Mouse (Mus musculus): Measurements from ENCODE around the gene Usf2.

DNA sequence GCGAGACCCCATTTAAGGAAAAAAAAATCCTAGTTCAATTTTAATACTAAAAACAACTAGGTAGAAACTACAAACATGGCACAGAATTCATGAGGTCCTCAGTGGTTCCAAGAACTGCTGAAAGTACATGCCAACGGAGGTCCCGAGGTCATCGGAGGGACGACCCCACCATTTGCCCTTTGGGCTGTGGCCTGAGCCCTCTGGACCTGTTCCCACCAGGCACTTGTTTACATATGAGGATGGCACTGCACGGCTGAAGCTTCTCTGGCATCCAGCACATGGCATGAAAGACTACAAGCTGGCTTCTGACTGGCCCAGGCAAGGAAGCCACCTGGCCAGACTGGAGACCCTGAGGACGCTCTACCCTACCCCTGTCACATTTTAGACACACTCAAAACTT, 7.8 kb upstream of the Usf2 start:
- TF ChIP-seq GATA1 (IDR thresholded peaks at IDR 0.05; ENCODE audit: borderline replicate concordance, low read length), result no peak
- TF ChIP-seq CTCF (IDR thresholded peaks at IDR 0.05; ENCODE audit: low read depth, low read length), result no peak
- no peak for TF ChIP-seq GATA2 (IDR thresholded peaks at IDR 0.05; ENCODE audit: borderline replicate concordance, low read depth, low read length)

Data from G1E (cell line).